Mouse (Mus musculus) stomach, embryonic 14.5 days (tissue): Measurements from ENCODE around the gene Trim52. TPM values are rescaled to one million over a fixed set of nuclear protein-coding genes. Genes with fewer than 3 reads are reported as not detected.

Experiments used
- ATAC-seq: fragments of 200-750 bp; cut with Nextera tagmentation; 2 replicates; pipeline ENCODE4 v1.8.0; 2017; ENCODE audit warnings: low read depth, moderate TSS enrichment; ENCODE audit not compliant: insufficient number of reproducible peaks, insufficient read depth, low FRiP score
- H3K27ac ChIP-seq: fragments of 300-500 bp; sonication (generic); 2 replicates; pipeline ENCODE4 v1.5.1; 2014; ENCODE audit warnings: mild to moderate bottlenecking, low read length, moderate library complexity, mixed read lengths
- H3K27me3 ChIP-seq: fragments of 300-500 bp; sonication (generic); 2 replicates; pipeline ENCODE4 v1.6.1; 2014; ENCODE audit warnings: low read length, control low read depth, mixed read lengths; ENCODE audit not compliant: control insufficient read depth, insufficient read depth
- H3K36me3 ChIP-seq: fragments of 300-500 bp; sonication (generic); 2 replicates; pipeline ENCODE4 v1.6.1; 2014; ENCODE audit warnings: mild to moderate bottlenecking, control low read depth, low read length, moderate library complexity, mixed read lengths; ENCODE audit not compliant: control insufficient read depth, insufficient read depth
- H3K4me1 ChIP-seq: fragments of 300-500 bp; sonication (generic); 2 replicates; pipeline ENCODE4 v1.6.1; 2014; ENCODE audit warnings: low read length, control low read depth, mixed read lengths; ENCODE audit not compliant: control insufficient read depth, insufficient read depth
- H3K4me2 ChIP-seq: fragments of 300-500 bp; sonication (generic); replicated peaks from 2 replicates; pipeline ENCODE4 v1.6.1; 2014; ENCODE audit warnings: low read depth, low read length, control low read depth
- H3K4me3 ChIP-seq: fragments of 300-500 bp; sonication (generic); 2 replicates; pipeline ENCODE4 v1.5.1; 2014; ENCODE audit warnings: low read depth, low read length, control low read depth
- H3K9ac ChIP-seq: fragments of 300-500 bp; sonication (generic); replicated peaks from 2 replicates; pipeline ENCODE4 v1.6.1; 2014; ENCODE audit warnings: low read depth, mild to moderate bottlenecking, control low read depth, low read length, moderate library complexity, mixed read lengths
- H3K9me3 ChIP-seq: fragments of 300-500 bp; sonication (generic); 2 replicates; pipeline ENCODE4 v1.6.1; 2016; ENCODE audit warnings: low read depth, low read length, control low read depth; ENCODE audit not compliant: control insufficient read depth
- WGBS: fragments of 180-500 bp; shearing (Covaris S2); extraction: QIAGEN DNeasy Blood & Tissue Kit; methylation state at CpG from one replicate; pipeline ENCODE4 v1.1.7; 2014; 5-methylcytosine and 5-hydroxymethylcytosine counted together
- polyA plus RNA-seq: library from polyadenylated mRNA; unstranded; fragments of >200 nt; fragmentation: Nextera tagmentation; extraction: Ambion mirVana; gene quantifications from 2 replicates; pipeline ENCODE4 v1.2.1, GENCODE M21; 2014

Trim52 gene
- not detected in 2 replicates for polyA plus RNA-seq

DNA sequence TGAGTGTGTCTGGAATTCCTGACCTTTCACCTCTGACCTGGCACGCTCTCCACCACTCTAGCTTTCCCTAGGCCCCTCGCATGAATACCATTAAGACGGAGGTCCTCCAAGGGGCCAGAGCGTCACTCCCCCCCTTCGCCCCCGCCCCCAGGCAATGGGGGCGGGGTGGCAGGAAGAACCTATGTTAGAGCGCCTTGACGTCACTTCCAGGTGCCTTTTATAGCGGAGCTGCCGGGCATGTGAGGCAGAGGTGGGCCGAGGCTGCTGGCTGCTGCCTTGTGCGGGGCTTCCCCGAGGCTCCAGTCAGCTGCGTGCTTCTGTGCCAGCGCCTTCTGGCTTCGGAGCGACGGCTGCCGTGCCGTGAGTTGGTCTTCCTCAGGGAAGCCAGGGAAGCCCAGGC is at the start of gene Trim52:
Gene Trim52, plus strand, starts transcription at position 219 of the 400 bp plus-strand sequence.
- no peak within 1 kb of the TSS for H3K27ac ChIP-seq
- no peak within 1 kb of the TSS for H3K4me2 ChIP-seq
- 94% methylated on average over 21 of the region's 21 CpGs for WGBS
- no peaks in the 10 kb centered on the region for H3K27me3 ChIP-seq
- no peaks in the 10 kb centered on the region for H3K9me3 ChIP-seq
- no peaks in the 10 kb centered on the region for H3K36me3 ChIP-seq
- H3K4me3 ChIP-seq = no peak within 1 kb of the TSS
- no peak for ATAC-seq
- no peak within 1 kb of the TSS for H3K9ac ChIP-seq
- no peaks in the 10 kb centered on the region for H3K4me1 ChIP-seq

DNA sequence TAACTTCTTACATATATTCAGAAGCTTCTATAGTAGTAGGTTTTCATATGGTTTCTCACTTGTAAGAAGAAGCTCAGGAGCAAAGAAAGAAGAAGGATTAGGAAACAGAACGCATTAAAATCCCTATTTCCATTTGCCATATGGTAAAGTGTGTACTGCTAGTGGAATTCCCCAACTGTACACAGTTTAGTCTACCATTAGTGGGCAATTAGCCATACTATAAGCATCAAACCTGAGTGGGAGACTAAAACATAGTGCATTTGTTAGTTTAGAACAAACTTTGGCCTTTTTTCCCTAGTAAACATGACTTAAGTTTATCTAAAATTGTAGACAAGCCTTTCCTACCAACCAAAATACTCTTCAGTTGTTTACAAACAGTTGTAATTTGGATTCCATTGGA is 33.4 kb upstream of the Trim52 start:
- Histone ChIP-seq H3K4me1 (no peaks in the 10 kb centered on the region), H3K4me3 (no peak overlapping the region), H3K27me3 (no peaks in the 10 kb centered on the region), H3K9ac (no peak overlapping the region), H3K4me2 (no peak overlapping the region), H3K27ac (no peak overlapping the region), H3K36me3 (no peaks in the 10 kb centered on the region), H3K9me3 (no peaks in the 10 kb centered on the region)
- 66% methylated on average over 1 of the region's 1 CpGs for WGBS
- ATAC-seq = no peak

DNA sequence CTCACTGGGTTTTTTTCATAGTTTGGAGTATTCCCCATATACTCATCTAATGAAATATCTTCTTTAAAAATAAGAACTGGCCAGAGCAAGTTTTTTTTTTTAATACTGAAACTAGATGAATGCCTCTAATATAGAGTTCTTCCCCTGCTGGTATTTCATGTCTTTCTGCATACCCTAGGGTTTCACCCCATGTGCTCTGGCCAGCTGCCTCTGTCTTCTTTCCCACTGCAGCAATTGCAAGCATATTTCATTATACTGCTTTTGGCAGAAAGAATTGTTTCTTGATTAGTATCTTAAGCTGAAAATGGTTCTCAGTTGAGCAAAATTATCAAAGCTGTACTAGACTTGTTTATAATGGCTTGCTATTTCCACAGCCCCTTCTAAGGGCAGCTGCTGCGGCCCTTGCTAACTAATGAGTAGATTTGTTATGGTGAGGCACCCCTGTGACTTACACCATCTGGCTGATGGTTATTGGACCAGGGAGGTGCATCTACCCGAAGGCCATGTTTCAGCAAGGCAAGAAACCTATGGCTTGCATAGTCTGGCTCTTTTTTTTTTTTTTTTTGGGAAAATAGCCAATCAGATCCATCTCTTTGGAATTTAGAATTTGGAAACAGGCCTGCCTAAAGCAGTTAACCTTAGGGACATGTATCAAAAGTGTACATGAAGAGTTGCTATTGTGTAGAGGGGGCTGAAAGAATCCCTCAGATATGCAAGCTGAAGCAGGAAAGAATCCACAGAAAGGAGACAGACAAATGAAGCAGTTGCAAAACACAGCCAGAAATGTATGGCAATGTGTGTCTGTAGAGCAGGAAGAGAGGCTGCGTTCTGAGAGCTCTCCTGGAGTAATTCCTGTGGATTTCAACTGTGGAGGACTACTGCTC is 30.6 kb upstream of the Trim52 start:
- ATAC-seq = peak; percentile 61; the same call in 1 of the 2 replicates
- 30% methylated on average over 3 of the region's 3 CpGs for WGBS
- Histone ChIP-seq H3K9me3 (no peaks in the 10 kb centered on the region), H3K9ac (no peak overlapping the region), H3K4me1 (no peaks in the 10 kb centered on the region), H3K27me3 (no peaks in the 10 kb centered on the region), H3K4me2 (no peak overlapping the region), H3K27ac (no peak overlapping the region), H3K4me3 (no peak overlapping the region), H3K36me3 (no peaks in the 10 kb centered on the region)

DNA sequence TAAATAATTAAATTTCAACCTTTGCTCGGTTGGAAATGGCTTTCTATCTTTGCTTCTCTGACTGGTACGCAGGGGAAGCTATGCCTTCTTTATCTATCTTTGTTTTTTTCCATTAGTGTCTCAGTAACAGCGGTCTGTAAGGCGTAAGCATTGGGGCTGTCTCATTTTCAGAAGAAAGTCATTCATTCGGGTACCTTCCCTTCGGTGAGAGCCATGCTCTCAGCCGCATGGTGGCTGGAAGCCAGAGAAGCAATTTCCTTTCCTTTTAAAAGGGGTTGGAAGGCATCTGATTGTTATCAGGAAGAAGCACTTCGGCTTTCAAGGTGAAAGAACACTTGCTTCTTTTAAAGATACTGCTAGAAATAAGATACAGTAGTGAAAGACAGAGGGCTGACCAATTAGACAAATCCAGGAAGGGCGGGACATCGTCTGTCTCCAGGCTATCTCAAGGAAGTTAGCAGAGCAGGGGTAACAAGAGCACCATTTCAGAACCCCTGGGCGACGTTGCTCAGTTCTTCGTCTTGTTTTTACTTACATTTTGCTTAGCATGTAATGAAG is 17.4 kb upstream of the Trim52 start:
- H3K36me3 ChIP-seq = no peaks in the 10 kb centered on the region

DNA sequence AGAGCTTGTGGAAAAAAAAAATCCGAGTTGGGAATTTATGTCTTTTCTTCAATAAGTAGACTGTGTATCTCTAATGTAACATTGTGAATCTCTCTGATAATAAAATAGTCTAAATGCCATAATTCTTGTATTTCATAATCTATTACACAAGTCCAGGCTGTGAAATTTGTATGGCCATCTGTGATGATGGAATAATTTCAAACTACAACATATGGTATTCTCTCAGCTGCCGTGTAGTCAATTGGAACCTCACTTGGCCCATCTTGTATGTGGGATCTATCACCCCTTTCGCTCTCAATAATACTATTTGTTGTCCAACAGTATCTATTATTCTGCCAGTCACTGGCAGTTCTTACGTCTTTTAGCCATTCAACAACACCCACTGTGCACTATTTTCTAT is 9.2 kb upstream of the Trim52 start:
- H3K4me2 ChIP-seq = no peak overlapping the region
- 86% methylated on average over 4 of the region's 4 CpGs for WGBS

More for the DNA sequence above, 17.4 kb upstream of the Trim52 start:
- 63% methylated on average over 13 of the region's 13 CpGs for WGBS
- Histone ChIP-seq H3K4me1 (no peaks in the 10 kb centered on the region), H3K27me3 (no peaks in the 10 kb centered on the region), H3K9me3 (no peaks in the 10 kb centered on the region), H3K9ac (no peak overlapping the region), H3K4me3 (no peak overlapping the region), H3K4me2 (no peak overlapping the region), H3K27ac (no peak overlapping the region)
- ATAC-seq = no peak

DNA sequence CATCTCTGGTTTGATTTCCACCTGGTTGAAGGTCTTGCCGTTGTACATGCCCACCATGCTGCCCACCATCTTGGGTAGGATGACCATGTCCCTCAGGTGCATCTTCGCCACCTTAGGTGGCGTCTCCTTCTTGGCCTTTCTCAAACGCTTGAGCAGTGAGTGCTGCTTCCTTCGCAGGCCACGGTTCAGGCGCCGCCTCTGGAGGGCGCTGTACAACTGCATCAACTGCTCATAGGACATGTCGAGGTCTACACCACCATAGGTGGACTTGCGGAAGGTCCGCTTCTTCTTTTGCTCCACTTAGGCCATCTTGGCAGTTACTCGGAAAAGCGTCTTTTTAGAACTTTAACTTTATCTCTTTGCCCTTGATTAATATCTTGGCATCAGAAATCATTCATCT is 5.1 kb upstream of the Trim52 start:
- Histone ChIP-seq H3K4me2 (no peak overlapping the region), H3K4me3 (no peak overlapping the region), H3K9me3 (no peaks in the 10 kb centered on the region), H3K27me3 (no peaks in the 10 kb centered on the region), H3K9ac (no peak overlapping the region), H3K27ac (no peak overlapping the region), H3K4me1 (no peaks in the 10 kb centered on the region), H3K36me3 (no peaks in the 10 kb centered on the region)
- WGBS = 95% methylated on average over 14 of the region's 14 CpGs
- no peak for ATAC-seq

More for the DNA sequence above, 9.2 kb upstream of the Trim52 start:
- H3K4me1 ChIP-seq = no peaks in the 10 kb centered on the region
- H3K9ac ChIP-seq = no peak overlapping the region
- no peaks in the 10 kb centered on the region for H3K27me3 ChIP-seq
- ATAC-seq = no peak
- no peaks in the 10 kb centered on the region for H3K36me3 ChIP-seq
- H3K4me3 ChIP-seq = no peak overlapping the region
- no peak overlapping the region for H3K27ac ChIP-seq
- H3K9me3 ChIP-seq = no peaks in the 10 kb centered on the region

DNA sequence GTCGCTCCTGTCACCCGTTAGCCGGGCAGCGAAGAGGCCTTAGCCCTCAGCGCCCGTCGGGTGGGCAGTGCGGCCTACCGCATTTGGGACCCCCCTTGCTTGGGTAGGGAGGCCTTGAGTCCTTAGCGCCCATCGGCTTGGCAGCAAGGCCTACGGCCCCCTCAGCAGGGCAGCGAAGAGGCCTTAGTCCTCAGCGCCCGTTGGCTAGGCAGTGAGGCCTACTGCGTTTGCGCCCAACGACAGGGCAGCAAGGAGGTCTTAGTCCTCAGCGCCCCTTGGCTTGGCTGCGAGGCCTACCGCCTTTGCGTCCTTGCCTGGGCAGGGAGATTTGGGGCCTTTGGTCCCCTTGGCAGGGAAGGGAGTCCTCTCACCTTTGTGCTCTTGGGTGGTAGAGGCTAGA is 427 bp downstream of the Trim52 start:
- Histone ChIP-seq H3K4me3 (no peak overlapping the region), H3K27ac (no peak overlapping the region), H3K36me3 (no peaks in the 10 kb centered on the region), H3K4me2 (no peak overlapping the region), H3K9ac (no peak overlapping the region), H3K4me1 (no peaks in the 10 kb centered on the region), H3K27me3 (no peaks in the 10 kb centered on the region), H3K9me3 (no peaks in the 10 kb centered on the region)
- 96% methylated on average over 22 of the region's 22 CpGs for WGBS
- ATAC-seq = no peak

DNA sequence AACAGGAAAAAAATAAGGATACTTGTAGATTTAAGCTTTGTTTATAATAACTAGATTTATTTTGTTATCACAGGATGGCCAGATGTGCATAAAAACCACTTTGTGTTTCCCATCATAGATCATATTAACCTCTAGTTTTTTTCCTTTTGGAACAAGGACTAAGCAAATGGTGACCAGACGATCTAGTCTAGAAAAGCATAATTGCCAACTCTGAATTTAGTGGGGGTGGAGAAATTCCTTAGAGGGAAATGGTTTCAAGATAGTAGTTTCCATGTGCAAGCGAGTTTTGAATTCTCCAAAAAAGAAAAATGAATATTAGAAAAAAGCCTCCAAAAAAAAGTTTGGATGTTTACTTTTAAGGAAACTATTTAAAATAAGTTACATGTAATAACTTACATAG is 13.4 kb downstream of the Trim52 start:
- H3K9ac ChIP-seq = no peak overlapping the region
- no peak overlapping the region for H3K4me2 ChIP-seq
- whole genome bisulfite sequencing = 39% methylated on average over 2 of the region's 2 CpGs
- no peaks in the 10 kb centered on the region for H3K4me1 ChIP-seq
- no peak for ATAC-seq
- no peaks in the 10 kb centered on the region for H3K9me3 ChIP-seq
- H3K27ac ChIP-seq = no peak overlapping the region
- H3K27me3 ChIP-seq = no peaks in the 10 kb centered on the region
- no peak overlapping the region for H3K4me3 ChIP-seq
- no peaks in the 10 kb centered on the region for H3K36me3 ChIP-seq
